Mouse (Mus musculus) spleen, postnatal 14 days (tissue): ENCODE results near the gene Phldb1.
A peak's percentile ranks its signal among the peaks of the same experiment; 100 is the strongest.
"Not testable (repeated sequence)": the region's sequence is repeated elsewhere in the genome, so short reads cannot be mapped to it uniquely, and the experiment has no call there.

ENCODE experiments used
- DNase-seq, 2 experiments: peaks; one replicate each; pipeline ENCODE4 v3.0.0; 2021 to 2022; ENCODE audit warnings: low spot score in 2 of 2

Phldb1 gene

DNA sequence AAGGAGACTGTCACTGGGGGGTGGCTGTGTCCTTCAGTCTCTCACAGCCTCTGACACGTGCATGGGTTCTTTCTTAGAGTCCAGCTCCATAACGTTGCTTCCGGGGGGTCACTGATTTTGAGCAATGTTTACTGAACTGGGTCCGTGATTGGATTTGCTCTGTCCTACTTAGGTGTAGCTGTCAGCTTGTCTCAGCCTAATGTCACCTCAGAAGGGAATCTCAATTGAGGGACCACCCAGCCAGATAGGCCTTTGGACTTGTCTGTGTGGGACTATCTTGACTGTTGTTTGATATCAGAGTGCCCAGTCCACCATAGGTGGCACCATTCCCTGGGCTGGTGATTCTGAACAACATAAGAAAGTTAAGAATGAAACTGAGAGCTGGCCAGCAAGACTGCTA, 81.1 kb downstream of the Phldb1 start:
- DNase-seq = no peak

- DNase-seq = peak; percentile 45 to 66
These were observed 83.0 kb downstream of the Phldb1 start for GRCm38 (mm10) chr9:44652027-44652426.

DNA sequence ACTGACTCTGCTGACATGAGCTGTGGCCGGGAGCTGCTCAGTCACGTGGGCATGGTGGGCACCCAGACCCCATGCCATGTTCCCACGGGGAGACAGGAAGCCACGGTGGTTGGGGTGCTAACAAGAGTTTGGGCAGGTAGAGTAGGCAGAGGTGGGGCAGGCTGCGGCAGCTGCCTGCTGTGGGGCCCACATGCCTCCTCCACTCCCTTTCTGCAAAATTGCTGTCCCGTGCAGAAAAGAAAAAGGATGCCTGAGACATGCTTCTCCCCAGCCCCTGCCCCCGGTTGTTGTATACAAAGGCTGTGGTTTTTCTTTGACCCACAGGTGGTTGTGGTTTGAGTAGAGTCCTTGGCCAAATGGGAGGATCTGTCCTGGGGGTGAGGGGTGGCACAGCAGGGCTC, 86.1 kb downstream of the Phldb1 start:
- no peak for DNase-seq

- no peak for DNase-seq
These were observed 87.3 kb downstream of the Phldb1 start for GRCm38 (mm10) chr9:44647656-44648055.

- DNase-seq = no peak
These were observed 88.0 kb downstream of the Phldb1 start for GRCm38 (mm10) chr9:44647026-44647425.

DNA sequence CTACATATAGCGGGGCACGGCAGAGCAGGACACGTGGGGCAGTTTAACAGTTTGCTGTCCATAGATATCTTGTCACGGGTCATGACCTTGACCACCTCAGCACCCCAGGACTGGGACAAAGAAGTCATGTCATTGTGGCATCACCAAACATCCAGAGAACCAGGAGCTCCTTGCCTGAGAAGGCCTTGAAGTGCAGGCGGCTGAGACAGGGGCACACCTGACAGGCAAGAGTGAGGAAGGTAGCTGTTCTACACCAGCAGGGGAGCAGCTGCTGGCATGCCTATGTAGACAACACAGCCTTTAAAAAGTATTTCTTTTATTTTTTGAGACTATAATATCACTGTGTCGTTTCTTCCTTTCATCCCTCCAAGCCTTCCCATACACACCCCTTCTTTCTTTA, 88.6 kb downstream of the Phldb1 start:
- DNase-seq = no peak

GRCm38 (mm10) chr9:44645924-44646323, 89.1 kb downstream of the Phldb1 start:
- DNase-seq = peak; percentile 59 to 60

- DNase-seq = no peak
These were observed 89.5 kb downstream of the Phldb1 start for GRCm38 (mm10) chr9:44645481-44645880.

GRCm38 (mm10) chr9:44644186-44644585, 90.8 kb downstream of the Phldb1 start:
- DNase-seq = no peak

- DNase-seq = no peak
These were observed 91.9 kb downstream of the Phldb1 start for GRCm38 (mm10) chr9:44643103-44643502.

DNA sequence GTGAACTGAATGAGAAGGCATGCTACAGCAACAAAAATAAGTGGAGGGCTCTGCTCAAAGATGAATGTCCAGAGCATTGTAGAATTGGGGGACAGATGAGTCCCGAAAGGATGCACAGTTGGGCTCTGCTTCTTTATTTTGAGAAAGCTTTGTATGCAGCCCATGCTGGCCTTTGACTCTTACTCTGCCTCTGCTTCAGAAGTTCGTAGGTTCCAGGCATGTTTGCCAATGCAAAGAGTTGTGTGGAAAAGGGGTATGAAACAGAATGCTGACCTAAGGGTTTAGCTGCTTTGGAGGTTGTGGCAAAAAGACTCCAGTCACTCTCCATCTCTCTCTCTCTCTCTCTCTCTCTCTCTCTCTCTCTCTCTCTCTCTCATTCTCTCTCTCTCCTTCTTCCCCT, 93.4 kb downstream of the Phldb1 start:
- no peak for DNase-seq

GRCm38 (mm10) chr9:44640646-44641357, 94.2 kb downstream of the Phldb1 start:
- no peak for DNase-seq

DNA sequence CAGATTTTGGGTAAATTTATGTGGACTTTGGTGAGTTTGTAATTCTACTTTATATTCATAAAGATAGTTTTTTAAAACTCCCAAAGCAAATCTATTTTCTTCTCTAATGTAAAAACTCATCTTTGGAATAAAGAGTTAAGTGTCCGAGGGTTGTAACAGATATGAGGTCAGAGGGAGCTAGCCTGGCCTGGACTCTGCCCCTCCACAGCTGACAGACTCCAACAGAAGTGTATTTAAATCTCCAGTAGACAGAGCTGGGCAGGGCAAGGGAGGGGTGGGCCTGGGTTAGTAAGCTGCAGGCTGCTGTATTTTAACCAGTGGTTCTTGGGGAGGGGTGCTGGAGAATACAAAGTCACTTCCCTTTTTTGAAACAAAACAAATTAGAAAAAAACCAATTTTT, 95.0 kb downstream of the Phldb1 start:
- DNase-seq = not testable (repeated sequence)

- DNase-seq = not testable (repeated sequence)
These were observed 96.3 kb downstream of the Phldb1 start for GRCm38 (mm10) chr9:44638726-44639125.

- no peak for DNase-seq
These were observed 97.3 kb downstream of the Phldb1 start for GRCm38 (mm10) chr9:44637551-44638169.
